Comparison of ENCODE assay signal across 16 mouse cellular contexts in the genomic region with DNA sequence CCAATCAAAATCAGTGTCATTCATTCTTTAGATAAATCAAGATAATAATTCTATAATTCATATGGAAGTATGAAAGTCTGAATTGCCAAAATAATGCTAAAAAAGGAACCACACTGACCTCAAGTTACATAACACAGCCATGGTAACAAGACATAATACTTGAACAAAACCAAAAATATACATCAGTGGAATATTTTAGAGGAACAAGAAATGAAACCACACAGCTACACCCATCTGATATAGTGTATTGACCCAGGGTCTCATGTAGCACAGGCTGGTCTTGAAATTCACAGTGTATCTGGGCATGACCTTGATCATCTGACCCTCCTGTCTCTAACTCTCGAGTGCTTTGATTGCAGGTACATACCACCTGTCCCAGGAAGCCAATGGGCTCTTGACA. TPM values are rescaled to one million over a fixed set of nuclear protein-coding genes. Genes with fewer than 3 reads are reported as not detected.
"Had no signal": no experiment of that assay in that cellular context is flagged by ENCODE, and none has a peak within 500 bp of the region (broad histone marks: within the 10 kb centered on the region; RNA-seq: fewer than 3 reads in every experiment).

No protein-coding gene starts in this region.

- ATAC-seq: intestine, postnatal 0 days; midbrain, embryonic 13.5 days; midbrain, embryonic 16.5 days had no signal

- DNase-seq: kidney, adult 2 months; kidney, postnatal 25 days; layer of hippocampus, adult 9-11 months; lung, adult 18-20 months; lung, postnatal 10 days; retina, postnatal 1 day; right cerebral cortex, postnatal 25 days; spleen, adult 18-20 months; thymus, postnatal 25 days had no signal

RNA-seq across cellular contexts. Expression of gene Olfr211, which starts 2.1 kb away (rescaled TPM):
- total RNA-seq: layer of hippocampus, adult 2 months; layer of hippocampus, postnatal 25 days; left cerebral cortex, adult 18-20 months; left cerebral cortex, postnatal 36 days had no signal

RNA-seq across cellular contexts. Expression of gene Olfr212, which starts 19.5 kb away (rescaled TPM):
- total RNA-seq: layer of hippocampus, adult 2 months; layer of hippocampus, postnatal 25 days; left cerebral cortex, adult 18-20 months had no signal

RNA-seq across cellular contexts. Expression of gene Olfr213, which starts 51.4 kb away (rescaled TPM):
- total RNA-seq: layer of hippocampus, adult 2 months; layer of hippocampus, postnatal 25 days; left cerebral cortex, adult 18-20 months; left cerebral cortex, postnatal 36 days had no signal
